Mouse (Mus musculus) kidney, adult 9 months (tissue): ENCODE results near the gene Mcidas.
A peak's percentile ranks its signal among the peaks of the same experiment; 100 is the strongest.
"Not testable (repeated sequence)": the region's sequence is repeated elsewhere in the genome, so short reads cannot be mapped to it uniquely, and the experiment has no call there.

Experiments used
- DNase-seq: peaks from one replicate; pipeline ENCODE4 v3.0.0; 2022

The Mcidas gene

DNA sequence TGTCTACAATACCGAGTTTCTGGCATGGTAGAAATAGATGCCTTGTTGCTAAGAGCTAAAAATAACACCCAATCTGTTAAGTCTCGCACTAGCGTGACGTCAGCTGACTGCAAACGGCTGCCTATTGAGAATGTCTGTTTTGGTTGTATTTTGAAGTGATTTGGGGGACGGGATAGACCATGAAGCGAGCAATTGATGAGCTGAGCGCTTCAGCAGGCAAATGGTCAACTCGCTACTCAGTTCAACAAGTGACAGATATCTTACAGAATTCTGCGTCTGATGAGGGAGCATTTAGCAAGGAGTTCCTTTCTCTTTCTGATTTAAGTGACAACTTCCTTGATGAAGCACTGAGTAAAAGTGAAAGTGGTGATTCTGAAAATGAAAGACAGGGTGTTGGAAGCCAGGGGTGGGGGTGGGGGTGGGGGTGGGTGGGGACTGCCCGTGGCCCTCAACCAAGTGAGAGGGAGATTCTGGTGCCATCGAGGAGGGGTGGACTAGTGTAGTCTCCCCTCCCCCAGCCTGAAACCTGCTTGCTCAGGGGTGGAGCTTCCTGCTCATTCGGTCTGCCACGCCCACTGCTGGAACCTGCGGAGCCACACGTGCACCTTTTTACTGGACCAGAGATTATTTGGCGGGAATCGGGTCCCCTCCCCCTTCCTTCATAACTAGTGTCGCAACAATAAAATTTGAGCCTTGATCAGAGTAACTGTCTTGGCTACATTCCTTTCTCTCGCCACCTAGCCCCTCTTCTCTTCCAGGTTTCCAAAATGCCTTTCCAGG is 19.7 kb downstream of the Mcidas start:
- not testable (repeated sequence) for DNase-seq

GRCm38 (mm10) chr13:113021521-113021920 is 27.9 kb downstream of the Mcidas start:
- DNase-seq: no peak

DNA sequence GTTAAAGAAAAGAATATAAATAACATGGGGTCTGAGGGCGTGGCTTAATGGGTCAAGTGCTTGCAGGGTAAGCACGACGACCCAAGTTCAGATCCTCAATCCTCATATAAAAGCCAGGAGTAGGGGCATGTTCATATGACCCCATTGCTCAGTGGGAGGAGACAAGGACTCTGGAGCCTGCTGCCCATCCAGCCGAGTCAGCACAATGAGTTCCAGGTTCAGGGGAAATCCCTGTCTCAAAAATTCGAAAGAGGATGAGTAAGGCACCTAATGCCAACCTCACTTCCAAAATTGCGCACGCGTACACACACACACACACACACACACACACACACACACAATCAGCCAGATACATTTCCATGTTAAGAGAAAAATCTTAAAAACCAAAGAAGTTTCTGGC is 28.8 kb downstream of the Mcidas start:
- DNase-seq: no peak

GRCm38 (mm10) chr13:113023274-113024143 is 29.9 kb downstream of the Mcidas start:
- no peak for DNase-seq

DNA sequence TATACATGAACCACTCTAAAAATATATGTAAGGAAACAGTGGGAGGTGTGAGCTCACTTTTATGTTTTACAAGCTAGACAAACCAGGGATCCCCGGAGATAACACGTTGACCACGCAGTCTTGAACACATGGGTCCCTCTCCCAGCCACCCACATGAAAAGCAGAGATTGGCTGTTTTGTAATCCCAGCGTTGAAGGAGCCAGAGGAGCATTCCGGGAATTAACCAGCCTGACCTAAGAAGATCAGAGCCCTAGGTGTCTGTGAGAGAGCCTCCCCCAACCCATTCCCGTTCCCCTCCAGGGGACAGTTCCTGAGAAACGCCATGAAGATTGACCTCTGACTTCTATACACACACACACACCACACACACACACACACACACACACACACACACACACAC is 37.7 kb downstream of the Mcidas start:
- no peak for DNase-seq

DNA sequence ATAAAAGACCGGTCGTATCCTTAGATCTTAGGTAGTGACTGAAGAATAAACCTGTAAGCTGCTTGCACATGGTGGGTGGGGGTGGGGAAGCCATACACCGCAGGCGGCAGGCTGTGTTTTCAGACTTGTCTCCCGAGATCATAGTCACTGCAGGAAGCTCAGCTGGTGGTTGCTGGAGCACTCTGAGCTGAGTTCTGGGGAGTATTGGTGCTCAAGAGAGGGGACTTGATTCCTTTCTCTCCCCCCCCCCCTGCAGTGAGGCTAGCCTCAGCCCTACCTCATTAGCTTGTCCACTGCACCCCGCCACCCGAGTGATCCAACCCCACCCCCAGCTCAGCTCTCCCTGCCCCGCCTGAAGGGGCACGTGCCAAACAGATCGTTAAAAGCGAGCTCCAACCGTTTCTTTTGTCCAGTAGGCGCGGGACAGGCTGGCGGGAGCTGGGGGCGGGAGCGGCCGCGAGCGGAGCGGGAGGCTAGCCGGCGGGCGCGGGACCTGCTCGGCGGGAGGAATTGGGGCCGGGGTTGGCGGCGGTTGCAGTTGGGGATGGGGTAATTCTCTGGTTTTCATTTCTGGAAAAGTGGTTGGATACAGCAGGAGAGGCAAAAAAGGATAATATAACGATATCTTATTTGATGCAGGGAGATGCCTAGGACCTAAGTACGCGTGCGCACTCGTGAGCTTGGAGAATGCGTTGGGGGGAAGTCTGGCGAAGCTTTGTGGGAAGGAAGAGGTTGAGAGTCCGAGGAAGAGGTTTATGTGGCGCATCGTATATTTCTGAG is 38.3 kb downstream of the Mcidas start:
- DNase-seq: no peak

GRCm38 (mm10) chr13:113032831-113033230 is 39.2 kb downstream of the Mcidas start:
- no peak for DNase-seq

DNA sequence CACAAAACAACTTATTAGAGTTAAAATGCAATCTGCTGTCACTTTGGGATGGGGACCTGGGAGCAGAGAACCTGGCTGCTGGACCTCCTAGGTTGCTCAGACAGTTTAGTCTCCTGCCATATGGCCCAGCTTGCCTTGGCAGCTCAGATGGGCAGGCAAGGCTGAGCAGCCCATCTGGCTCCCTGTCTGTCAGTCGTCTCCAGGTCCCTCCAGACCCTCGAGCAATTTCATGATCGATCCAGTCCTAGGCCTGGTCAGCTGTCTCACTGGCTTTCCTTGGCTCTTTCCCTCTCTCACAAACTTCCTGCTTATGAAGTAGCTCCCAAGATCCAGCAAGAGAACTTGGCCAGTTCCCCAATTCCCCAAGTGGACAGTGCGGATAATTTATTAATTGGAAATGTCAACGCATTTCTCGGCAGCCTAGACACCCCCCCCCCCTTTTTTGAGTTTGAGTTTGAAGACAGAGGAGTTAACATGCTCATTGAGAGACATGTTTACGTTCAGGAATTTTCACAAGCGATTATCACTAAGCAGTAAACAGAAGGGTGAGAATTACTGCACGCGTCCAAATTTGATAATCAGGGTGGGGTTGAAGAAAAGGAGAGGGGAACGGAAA is 40.7 kb downstream of the Mcidas start:
- DNase-seq: no peak

GRCm38 (mm10) chr13:113034950-113035421 is 41.3 kb downstream of the Mcidas start, which contains the start of gene Cdc20b:
TSS of gene Cdc20b (plus strand) at chr13:113035111.
- peak; percentile 17 for DNase-seq

GRCm38 (mm10) chr13:113035852-113036251 is 42.2 kb downstream of the Mcidas start:
- DNase-seq: peak; percentile 89

- no peak for DNase-seq
Observed at GRCm38 (mm10) chr13:113044876-113045275, 51.2 kb downstream of the Mcidas start.

DNA sequence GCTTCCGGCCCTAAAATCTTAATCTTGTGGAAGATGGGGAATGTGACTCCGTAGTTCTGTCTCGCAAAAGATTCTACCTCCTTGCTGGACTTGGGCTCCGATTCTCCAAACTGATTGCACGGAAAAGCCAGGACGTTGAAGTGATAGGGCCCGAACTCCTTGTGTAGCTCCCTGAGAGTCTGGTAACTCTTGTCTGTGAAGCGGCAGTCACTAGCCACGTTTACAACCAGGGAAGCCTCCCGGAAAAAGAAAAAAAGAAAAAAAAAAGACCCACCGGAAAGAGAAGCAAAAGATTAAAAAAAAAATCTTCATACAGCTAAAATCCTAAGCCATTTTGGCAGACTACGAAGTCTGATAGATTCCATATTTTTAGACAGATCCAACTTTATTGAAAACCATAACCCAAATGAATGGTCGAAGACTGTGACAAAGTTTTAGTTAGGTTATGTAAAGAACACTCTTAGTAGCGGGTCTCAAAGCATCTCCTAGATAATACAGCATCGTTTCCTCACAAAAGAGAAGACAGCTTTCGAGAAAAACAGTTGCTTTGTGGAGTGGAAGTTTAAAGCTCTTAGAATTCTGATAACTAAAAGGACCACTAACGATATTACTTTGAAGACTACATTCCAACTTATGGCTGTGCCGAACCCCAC is 51.9 kb downstream of the Mcidas start:
- no peak for DNase-seq

- peak; percentile 57 for DNase-seq
Observed at GRCm38 (mm10) chr13:113046211-113046883, 52.7 kb downstream of the Mcidas start, which contains the start of gene Gpx8. TSS of gene Gpx8 (minus strand) at chr13:113046410.

DNA sequence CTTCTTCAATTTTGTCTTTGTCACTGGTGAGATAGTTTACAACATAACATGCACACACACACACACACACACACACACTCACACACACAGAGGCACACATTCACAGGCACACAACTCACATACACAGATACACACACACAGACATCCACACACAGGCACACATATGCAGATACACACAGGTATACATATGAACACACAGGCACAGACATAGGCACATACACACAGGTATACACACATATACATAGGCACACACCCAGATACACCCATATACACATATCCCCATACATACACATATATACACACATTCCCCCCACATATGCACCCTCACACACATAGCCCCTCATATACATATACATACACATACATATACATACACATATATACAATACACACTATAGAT is 53.4 kb downstream of the Mcidas start:
- no peak for DNase-seq

DNA sequence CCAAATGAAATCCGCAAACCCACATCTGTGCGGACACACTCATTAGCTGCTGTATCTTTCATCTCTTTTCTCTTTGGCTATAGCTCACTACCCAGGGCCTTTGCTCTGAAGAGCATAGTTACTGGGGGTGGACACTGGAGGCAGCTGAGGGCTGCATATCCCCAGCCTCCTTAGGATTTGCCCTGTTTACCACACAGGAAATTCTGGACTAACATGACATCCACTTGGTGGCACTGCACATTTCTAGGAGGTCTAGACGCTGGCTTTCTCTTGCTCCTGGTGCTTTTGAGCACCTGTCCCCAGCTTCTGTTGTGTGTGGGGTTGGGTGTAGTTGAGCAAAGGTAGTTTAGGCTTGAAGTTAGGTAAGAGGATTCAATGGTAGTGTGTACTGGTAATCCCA is 54.0 kb downstream of the Mcidas start:
- DNase-seq: no peak
